Mouse (Mus musculus) forebrain, embryonic 11.5 days (tissue): Measurements from ENCODE around the gene Mis18a. TPM values are rescaled to one million over a fixed set of nuclear protein-coding genes. Genes with fewer than 3 reads are reported as not detected.
A peak's percentile ranks its signal among the peaks of the same experiment; 100 is the strongest.

Source experiments
- ATAC-seq: fragments of 200-750 bp; cut with Nextera tagmentation; replicated peaks from 2 replicates; pipeline ENCODE4 v1.8.0; 2017; ENCODE audit warnings: moderate TSS enrichment; ENCODE audit not compliant: low FRiP score
- DNase-seq: peaks from one replicate; pipeline ENCODE4 v3.0.0-alpha.2; 2017; ENCODE audit warnings: low spot score
- H3K27ac ChIP-seq: fragments of 300-500 bp; sonication (generic); 2 replicates; pipeline ENCODE4 v1.5.1; 2014; ENCODE audit warnings: low read depth, low read length
- H3K27me3 ChIP-seq: fragments of 300-500 bp; sonication (generic); 2 replicates; pipeline ENCODE4 v1.6.1; 2014; ENCODE audit warnings: mild to moderate bottlenecking, low read length, mixed read lengths; ENCODE audit not compliant: control insufficient read depth, insufficient read depth
- H3K36me3 ChIP-seq: fragments of 300-500 bp; sonication (generic); 2 replicates; pipeline ENCODE4 v1.6.1; 2014; ENCODE audit warnings: mild to moderate bottlenecking, low read length, moderate library complexity, mixed read lengths; ENCODE audit not compliant: control insufficient read depth, insufficient read depth
- H3K4me1 ChIP-seq: fragments of 300-500 bp; sonication (generic); replicated peaks from 2 replicates; pipeline ENCODE4 v1.6.1; 2014; ENCODE audit warnings: low read length, mixed read lengths; ENCODE audit not compliant: control insufficient read depth, insufficient read depth
- H3K4me2 ChIP-seq: fragments of 300-500 bp; sonication (generic); 2 replicates; pipeline ENCODE4 v1.6.1; 2014; ENCODE audit warnings: low read depth, mild to moderate bottlenecking, low read length, moderate library complexity, mixed read lengths; ENCODE audit not compliant: severe bottlenecking
- H3K4me3 ChIP-seq: fragments of 300-500 bp; sonication (generic); 2 replicates; pipeline ENCODE4 v1.5.1; 2014; ENCODE audit warnings: low read depth, low read length
- H3K9ac ChIP-seq: fragments of 300-500 bp; sonication (generic); 2 replicates; pipeline ENCODE4 v1.6.1; 2014; ENCODE audit warnings: low read length
- H3K9me3 ChIP-seq: fragments of 300-500 bp; sonication (generic); 2 replicates; pipeline ENCODE4 v1.6.1; 2016; ENCODE audit warnings: low read length, mixed read lengths; ENCODE audit not compliant: control insufficient read depth
- WGBS: fragments of 180-500 bp; shearing (Covaris S2); extraction: QIAGEN DNeasy Blood & Tissue Kit; methylation state at CpG from one replicate; pipeline ENCODE4 v1.1.7; 2014; 5-methylcytosine and 5-hydroxymethylcytosine counted together
- polyA plus RNA-seq: library from polyadenylated mRNA; unstranded; fragments of >200 nt; fragmentation: Nextera tagmentation; extraction: Ambion mirVana; gene quantifications from 2 replicates; pipeline ENCODE4 v1.2.1, GENCODE M21; 2014

Mis18a gene
- 92.9 and 102 TPM in 2 replicates for polyA plus RNA-seq

DNA sequence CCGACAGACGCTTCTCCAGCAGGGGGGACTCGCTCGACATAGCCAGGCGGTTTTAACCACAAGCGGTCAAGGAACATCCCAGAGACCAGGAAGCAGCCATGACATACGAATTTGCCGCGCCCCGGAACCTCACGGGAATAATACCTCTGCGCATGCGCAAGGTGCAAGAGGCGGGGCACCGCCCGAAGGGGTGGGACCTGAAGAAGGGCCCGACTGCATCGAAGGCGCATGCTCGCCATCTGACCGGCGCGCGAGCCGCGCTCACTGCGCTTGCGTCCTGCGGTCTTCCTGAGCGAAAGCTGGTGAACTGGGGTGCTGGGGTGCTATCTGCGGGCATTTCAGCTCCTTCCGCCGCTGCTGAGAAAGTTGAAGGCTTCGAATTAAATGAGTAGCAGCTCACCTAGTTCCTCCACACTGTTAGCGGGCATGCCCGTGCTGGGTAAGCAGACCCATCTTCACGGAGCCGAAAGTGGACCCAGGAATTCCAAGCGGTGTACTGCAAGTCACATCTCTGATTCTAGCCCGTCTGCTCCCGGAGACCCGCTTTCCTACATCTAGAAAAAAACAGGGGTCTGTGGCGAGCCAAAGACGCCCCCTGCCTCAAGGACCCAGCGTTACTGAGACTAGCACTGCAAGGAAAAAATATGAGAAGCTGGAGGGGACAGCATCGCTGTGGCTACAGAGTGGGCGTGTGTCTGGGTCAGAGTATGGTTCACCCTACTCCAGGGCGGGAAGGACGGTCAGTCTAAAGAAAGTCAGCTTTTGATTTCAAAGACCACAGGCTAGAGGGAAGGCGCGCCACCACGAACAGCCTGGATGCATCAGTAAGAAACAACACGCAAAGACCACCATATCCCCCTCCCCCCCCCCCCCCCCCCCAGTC, at the start of gene Mis18a:
Mis18a (minus strand) TSS at position 172 of the 883 bp plus-strand sequence.
- Histone ChIP-seq H3K4me3 (peak within 1 kb of the TSS; percentile 91), H3K27me3 (no peaks in the 10 kb centered on the region), H3K4me2 (peak within 1 kb of the TSS; percentile 91), H3K9me3 (no peaks in the 10 kb centered on the region; the same call in 1 of the 2 replicates), H3K9ac (peak within 1 kb of the TSS; percentile 83), H3K36me3 (no peaks in the 10 kb centered on the region; the same call in 1 of the 2 replicates), H3K27ac (no peak within 1 kb of the TSS), H3K4me1 (peaks cover 6% of the 10 kb centered on the region; the same call in 1 of the 2 replicates)
- 1% methylated on average over 53 of the region's 53 CpGs for WGBS
- peak; percentile 97 for ATAC-seq
- DNase-seq, result peak; percentile 98

DNA sequence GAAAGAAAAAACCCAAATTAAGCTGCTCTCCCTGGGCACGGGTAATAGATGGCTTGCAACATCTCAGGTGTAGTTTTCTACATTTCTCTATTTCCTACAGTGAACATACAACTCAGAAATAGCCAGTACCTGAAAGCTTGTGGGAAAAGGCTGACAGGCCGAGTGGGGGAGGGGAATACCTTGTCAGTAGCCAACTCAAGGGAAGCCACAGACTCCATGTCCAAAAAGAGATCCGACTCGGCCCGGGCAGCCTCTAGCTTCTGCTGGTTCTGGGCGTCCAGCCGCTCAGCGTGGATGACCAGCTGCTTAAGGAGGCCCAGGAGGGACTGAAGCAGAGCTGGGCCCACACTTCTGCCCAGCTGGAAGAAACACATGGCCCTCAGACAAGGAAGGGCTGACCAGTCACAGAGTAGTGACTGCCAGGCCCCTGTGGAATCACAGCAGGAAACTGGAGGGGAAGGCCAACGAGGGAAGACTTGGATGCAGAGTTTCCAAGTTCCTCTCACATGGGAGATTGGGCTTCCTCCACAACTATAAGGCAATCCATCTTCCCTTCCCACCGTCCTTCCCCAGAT, 48.8 kb upstream of the Mis18a start:
- no peak overlapping the region for H3K27ac ChIP-seq
- H3K4me1 ChIP-seq, result no peaks in the 10 kb centered on the region
- no peak overlapping the region for H3K9ac ChIP-seq
- no peaks in the 10 kb centered on the region for H3K9me3 ChIP-seq
- no peak overlapping the region for H3K4me3 ChIP-seq
- WGBS, result 88% methylated on average over 10 of the region's 10 CpGs
- ATAC-seq (no peak), DNase-seq (no peak)
- H3K4me2 ChIP-seq, result no peak overlapping the region
- H3K27me3 ChIP-seq, result no peaks in the 10 kb centered on the region
- H3K36me3 ChIP-seq, result no peaks in the 10 kb centered on the region; the same call in none of the 2 replicates

DNA sequence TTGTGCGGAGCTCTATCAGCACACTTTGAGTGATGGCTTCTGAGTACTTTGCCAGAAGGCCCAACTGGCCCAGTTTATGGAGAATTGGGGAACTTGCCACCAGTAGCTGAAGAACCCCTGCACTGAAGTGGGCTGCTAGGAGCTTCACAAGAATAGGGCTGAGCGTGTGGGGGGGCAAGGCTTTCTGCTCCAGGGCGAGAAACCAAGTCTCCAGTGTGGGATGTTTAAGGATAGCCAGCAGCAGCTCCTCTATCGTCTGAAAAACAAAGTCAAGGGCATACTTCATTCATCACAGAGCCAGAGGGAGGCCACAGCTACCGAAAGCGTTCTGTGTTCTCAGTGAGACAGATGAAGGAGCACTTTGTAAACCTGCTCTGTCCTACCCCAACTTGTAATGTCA, 47.4 kb upstream of the Mis18a start:
- no peaks in the 10 kb centered on the region; the same call in none of the 2 replicates for H3K36me3 ChIP-seq
- DNase-seq (no peak), ATAC-seq (no peak)
- WGBS, result 92% methylated on average over 6 of the region's 6 CpGs
- H3K27me3 ChIP-seq, result no peaks in the 10 kb centered on the region
- H3K4me3 ChIP-seq, result no peak overlapping the region
- H3K9me3 ChIP-seq, result no peaks in the 10 kb centered on the region
- no peaks in the 10 kb centered on the region for H3K4me1 ChIP-seq
- H3K27ac ChIP-seq, result no peak overlapping the region
- no peak overlapping the region for H3K4me2 ChIP-seq
- no peak overlapping the region for H3K9ac ChIP-seq

DNA sequence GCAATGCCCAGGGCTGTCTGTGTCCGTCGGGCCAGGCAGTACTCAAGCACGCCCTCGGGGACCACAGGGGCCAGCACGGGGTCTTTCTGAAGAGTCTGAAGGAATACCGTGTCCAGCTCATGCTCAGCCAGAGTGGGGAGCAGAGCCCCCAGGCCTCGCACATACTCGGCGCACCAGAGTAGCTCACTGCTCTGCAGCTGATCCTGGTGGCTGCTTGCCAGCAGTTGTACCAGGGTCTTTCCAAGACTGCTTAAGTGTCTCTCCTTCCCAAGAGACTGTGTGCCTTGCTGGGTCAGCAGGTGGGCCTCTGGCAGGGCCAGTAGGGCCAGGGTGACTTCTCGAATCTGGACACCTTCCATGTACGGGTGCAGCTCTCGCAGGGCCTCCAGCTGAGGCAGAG, 47.0 kb upstream of the Mis18a start:
- peaks cover under 1% of the 10 kb centered on the region for H3K36me3 ChIP-seq
- no peak overlapping the region for H3K4me2 ChIP-seq
- DNase-seq (no peak), ATAC-seq (no peak)
- no peaks in the 10 kb centered on the region for H3K4me1 ChIP-seq
- no peaks in the 10 kb centered on the region for H3K9me3 ChIP-seq
- H3K9ac ChIP-seq, result no peak overlapping the region
- no peaks in the 10 kb centered on the region for H3K27me3 ChIP-seq
- H3K27ac ChIP-seq, result no peak overlapping the region
- WGBS, result 94% methylated on average over 12 of the region's 12 CpGs
- H3K4me3 ChIP-seq, result no peak overlapping the region

GRCm38 (mm10) chr16:90766919-90767454, 39.8 kb upstream of the Mis18a start:
- no peaks in the 10 kb centered on the region for H3K4me1 ChIP-seq
- no peak for DNase-seq
- WGBS, result 95% methylated on average over 15 of the region's 15 CpGs

GRCm38 (mm10) chr16:90765195-90765877, 38.1 kb upstream of the Mis18a start:
- Histone ChIP-seq H3K9me3 (no peaks in the 10 kb centered on the region), H3K27ac (no peak overlapping the region), H3K4me1 (no peaks in the 10 kb centered on the region), H3K36me3 (peaks cover 6% of the 10 kb centered on the region), H3K9ac (no peak overlapping the region), H3K4me2 (no peak overlapping the region), H3K27me3 (no peaks in the 10 kb centered on the region), H3K4me3 (no peak overlapping the region)
- DNase-seq (no peak), ATAC-seq (no peak)
- WGBS, result 91% methylated on average over 9 of the region's 9 CpGs

More at GRCm38 (mm10) chr16:90766919-90767454, 39.8 kb upstream of the Mis18a start:
- H3K27ac ChIP-seq, result no peak overlapping the region
- H3K9ac ChIP-seq, result no peak overlapping the region
- H3K27me3 ChIP-seq, result no peaks in the 10 kb centered on the region
- H3K4me3 ChIP-seq, result no peak overlapping the region
- H3K4me2 ChIP-seq, result no peak overlapping the region
- H3K36me3 ChIP-seq, result peaks cover 6% of the 10 kb centered on the region
- H3K9me3 ChIP-seq, result no peaks in the 10 kb centered on the region
- no peak for ATAC-seq

GRCm38 (mm10) chr16:90760515-90760914, 33.3 kb upstream of the Mis18a start:
- H3K36me3 ChIP-seq, result no peaks in the 10 kb centered on the region; the same call in 1 of the 2 replicates
- WGBS, result 86% methylated on average over 4 of the region's 4 CpGs
- H3K27ac ChIP-seq, result no peak overlapping the region
- DNase-seq (no peak), ATAC-seq (no peak)
- H3K9me3 ChIP-seq, result no peaks in the 10 kb centered on the region
- no peaks in the 10 kb centered on the region for H3K27me3 ChIP-seq
- H3K9ac ChIP-seq, result no peak overlapping the region
- no peak overlapping the region for H3K4me3 ChIP-seq
- H3K4me2 ChIP-seq, result no peak overlapping the region
- H3K4me1 ChIP-seq, result no peaks in the 10 kb centered on the region

- H3K4me2 ChIP-seq, result no peak overlapping the region
- DNase-seq (no peak), ATAC-seq (no peak)
- H3K27ac ChIP-seq, result no peak overlapping the region
- H3K4me3 ChIP-seq, result no peak overlapping the region
- no peak overlapping the region for H3K9ac ChIP-seq
- H3K27me3 ChIP-seq, result no peaks in the 10 kb centered on the region
- no peaks in the 10 kb centered on the region for H3K4me1 ChIP-seq
- 60% methylated on average over 3 of the region's 3 CpGs for WGBS
- no peaks in the 10 kb centered on the region for H3K9me3 ChIP-seq
- no peaks in the 10 kb centered on the region; the same call in 1 of the 2 replicates for H3K36me3 ChIP-seq
Observed at GRCm38 (mm10) chr16:90759335-90759734, 32.1 kb upstream of the Mis18a start.
